Mouse (Mus musculus): ENCODE measurements at regions not wholly inside any gene's neighbourhood (a gene's known extent, or its start where the extent isn't known, plus 50 kb on each side); places are given as distances from the start of the nearest gene placed in this dataset.

- no peak for TF ChIP-seq CTCF (conservative IDR thresholded peaks at IDR 0.05; ENCODE audit: insufficient read depth, insufficient read length, low read depth, low read length)
- no peak for TF ChIP-seq POLR2A (IDR thresholded peaks at IDR 0.05; ENCODE audit: low read depth, low read length)
Observed at GRCm38 (mm10) chr5:132837420-132837819, 294.3 kb upstream of the Auts2 start.
